ENCODE assay signal across 8 mouse cellular contexts in genomic region chr9:57761563-57762551, GRCm38 (mm10). TPM values are rescaled to one million over a fixed set of nuclear protein-coding genes. Genes with fewer than 3 reads are reported as not detected.
DNase-seq lines count a peak whose midpoint lies in the region; ATAC-seq lines count a peak whose summit lies in the region.

No protein-coding gene starts in this region.

- DNase-seq in adrenal gland, postnatal 14 days = peak; percentile 50
- no peak for DNase-seq in adrenal gland, postnatal 4 days (ENCODE audit: low spot score in 2 of 2)
- DNase-seq in lung, postnatal 14 days = no peak
- no peak for DNase-seq in right cerebral cortex, adult 2 months (ENCODE audit: low spot score in 2 of 2)
- DNase-seq in layer of hippocampus, adult 9-10 months (ENCODE audit: low spot score) = no peak

- peaks cover 31% of the 10 kb centered on the region for H3K4me1 ChIP-seq in lung, embryonic 15.5 days
- peaks cover 26% of the 10 kb centered on the region for H3K4me1 ChIP-seq in kidney, embryonic 16.5 days (ENCODE audit: insufficient read depth, low read length)
- H3K4me1 ChIP-seq in neural tube, embryonic 15.5 days = peaks cover 53% of the 10 kb centered on the region

- H3K4me2 ChIP-seq in lung, embryonic 15.5 days = peak overlapping the region; percentile 94; the same call in 1 of the 2 replicates
- H3K4me2 ChIP-seq in kidney, embryonic 16.5 days (replicated peaks; ENCODE audit: low read depth, low read length) = no peak overlapping the region
- H3K4me2 ChIP-seq in neural tube, embryonic 15.5 days = 0 out of 2 replicates have a peak overlapping the region, but pooled peaks have one; percentile 96

- peaks cover 43% of the 10 kb centered on the region for H3K36me3 ChIP-seq in lung, embryonic 15.5 days
- H3K36me3 ChIP-seq in kidney, embryonic 16.5 days (ENCODE audit: insufficient read depth, low read length) = peaks cover 36% of the 10 kb centered on the region
- peaks cover 49% of the 10 kb centered on the region for H3K36me3 ChIP-seq in neural tube, embryonic 15.5 days

- no peak for ATAC-seq in lung, embryonic 15.5 days (ENCODE audit: borderline replicate concordance, extremely low read depth, low FRiP score, low TSS enrichment)
- no peak for ATAC-seq in kidney, embryonic 16.5 days (ENCODE audit: low FRiP score, low TSS enrichment)
- no peak for ATAC-seq in neural tube, embryonic 15.5 days (ENCODE audit: low FRiP score)

- no peak overlapping the region for H3K9ac ChIP-seq in lung, embryonic 15.5 days
- 0 out of 2 replicates have a peak overlapping the region, but pooled peaks have one; percentile 7 for H3K9ac ChIP-seq in kidney, embryonic 16.5 days (replicated peaks; ENCODE audit: low read length)
- H3K9ac ChIP-seq in neural tube, embryonic 15.5 days (replicated peaks) = no peak overlapping the region

- no peaks in the 10 kb centered on the region for H3K27me3 ChIP-seq in lung, embryonic 15.5 days
- no peaks in the 10 kb centered on the region for H3K27me3 ChIP-seq in kidney, embryonic 16.5 days (ENCODE audit: insufficient read depth, low read length)
- no peaks in the 10 kb centered on the region for H3K27me3 ChIP-seq in neural tube, embryonic 15.5 days (replicated peaks)

- WGBS in lung, embryonic 15.5 days = 86% methylated on average over 13 of the region's 13 CpGs
- WGBS in kidney, embryonic 16.5 days = 81% methylated on average over 13 of the region's 13 CpGs
- 92% methylated on average over 13 of the region's 13 CpGs for WGBS in neural tube, embryonic 15.5 days

- no peaks in the 10 kb centered on the region for H3K9me3 ChIP-seq in lung, embryonic 15.5 days
- no peaks in the 10 kb centered on the region for H3K9me3 ChIP-seq in kidney, embryonic 16.5 days (ENCODE audit: low read length)
- H3K9me3 ChIP-seq in neural tube, embryonic 15.5 days (replicated peaks) = no peaks in the 10 kb centered on the region

- no peak overlapping the region for H3K4me3 ChIP-seq in lung, embryonic 15.5 days
- H3K4me3 ChIP-seq in kidney, embryonic 16.5 days (ENCODE audit: low read length) = no peak overlapping the region
- H3K4me3 ChIP-seq in neural tube, embryonic 15.5 days (replicated peaks) = no peak overlapping the region

- no peak overlapping the region for H3K27ac ChIP-seq in lung, embryonic 15.5 days
- H3K27ac ChIP-seq in kidney, embryonic 16.5 days (ENCODE audit: low read length) = no peak overlapping the region
- H3K27ac ChIP-seq in neural tube, embryonic 15.5 days (replicated peaks) = no peak overlapping the region

RNA-seq across cellular contexts. Expression of gene Clk3, which starts 3.8 kb away (rescaled TPM):
- 55.0 and 66.5 TPM in 2 replicates for total RNA-seq in adrenal gland, postnatal 14 days (2021)
- 10 to 100 TPM; 72.6 to 82.5 TPM for total RNA-seq in adrenal gland, postnatal 4 days (2021)
- 79.5 and 85.5 TPM in 2 replicates for polyA plus RNA-seq in lung, embryonic 15.5 days (2015; fragmentation: Nextera tagmentation; extraction: Ambion mirVana)
- 82.0 and 90.0 TPM in 2 replicates for polyA plus RNA-seq in kidney, embryonic 16.5 days (2015; fragmentation: Nextera tagmentation; extraction: Ambion mirVana)
- 63.6 and 65.7 TPM in 2 replicates for polyA plus RNA-seq in neural tube, embryonic 15.5 days (2015; fragmentation: Nextera tagmentation; extraction: Ambion mirVana)

RNA-seq across cellular contexts. Expression of gene Edc3, which starts 53.5 kb away (rescaled TPM):
- 8.9 and 10.6 TPM in 2 replicates for total RNA-seq in adrenal gland, postnatal 14 days (2021)
- 10 to 100 TPM; 19.0 to 20.4 TPM for total RNA-seq in adrenal gland, postnatal 4 days (2021)
- polyA plus RNA-seq in lung, embryonic 15.5 days (2015; fragmentation: Nextera tagmentation; extraction: Ambion mirVana) = 34.0 and 35.8 TPM in 2 replicates
- polyA plus RNA-seq in kidney, embryonic 16.5 days (2015; fragmentation: Nextera tagmentation; extraction: Ambion mirVana) = 39.2 and 41.2 TPM in 2 replicates
- 27.6 and 29.4 TPM in 2 replicates for polyA plus RNA-seq in neural tube, embryonic 15.5 days (2015; fragmentation: Nextera tagmentation; extraction: Ambion mirVana)
